10 mouse cellular contexts compared by ENCODE assay signal in the genomic region with DNA sequence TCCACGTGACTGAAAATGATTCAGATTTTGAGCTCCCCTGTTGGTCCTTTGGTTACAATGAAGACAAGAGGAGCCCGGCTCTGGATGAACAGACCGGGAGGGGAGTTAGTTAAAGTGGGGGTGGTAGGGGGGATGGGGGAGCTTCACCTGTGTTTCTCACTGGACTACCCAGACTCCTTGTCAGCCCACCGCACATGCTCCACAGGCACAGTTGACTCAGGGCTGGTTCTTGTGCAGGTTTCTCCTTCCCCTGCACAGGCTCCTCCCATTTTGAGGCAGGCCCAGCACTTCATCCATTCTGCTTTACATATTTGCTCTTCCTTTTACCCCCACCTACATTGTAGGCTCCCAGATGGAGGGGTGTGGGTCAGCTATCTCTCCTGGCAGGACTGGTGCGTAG.
"Had no signal": no experiment of that assay in that cellular context is flagged by ENCODE, and none has a peak within 500 bp of the region (broad histone marks: within the 10 kb centered on the region; RNA-seq: fewer than 3 reads in every experiment).

No protein-coding gene starts in this region.

- H3K4me3 ChIP-seq: liver, embryonic 13.5 days had no signal

- H3K9ac ChIP-seq: liver, embryonic 13.5 days had no signal

- DNase-seq: kidney, adult 18-20 months; kidney, adult 9 months; kidney, postnatal 14 days; kidney, postnatal 4 days; liver, embryonic 13.5 days; lung, adult 2 months; midbrain, embryonic 14.5 days; thymus, postnatal 25 days had no signal

- H3K36me3 ChIP-seq: liver, embryonic 13.5 days had no signal

- H3K27me3 ChIP-seq: liver, embryonic 13.5 days had no signal

- ATAC-seq: intestine, embryonic 16.5 days had no signal

- H3K4me2 ChIP-seq: liver, embryonic 13.5 days had no signal

- H3K4me1 ChIP-seq: liver, embryonic 13.5 days had no signal

- H3K27ac ChIP-seq: liver, embryonic 13.5 days; macrophage had no signal

- H3K9me3 ChIP-seq: liver, embryonic 13.5 days had no signal
